In genomic region chr5:33999466-34000090, GRCm38 (mm10) we compare ENCODE assay signal across 11 mouse cellular contexts. TPM values are rescaled to one million over a fixed set of nuclear protein-coding genes. Genes with fewer than 3 reads are reported as not detected.
DNase-seq lines count a peak whose midpoint lies in the region; ATAC-seq and TF ChIP-seq lines count a peak whose summit lies in the region.
"Had no signal": no experiment of that assay in that cellular context is flagged by ENCODE, and none has a peak within 500 bp of the region (broad histone marks: within the 10 kb centered on the region; RNA-seq: fewer than 3 reads in every experiment).

No protein-coding gene starts in this region.

- 86% methylated on average over 6 of the region's 6 CpGs for WGBS in forebrain, embryonic 12.5 days
- WGBS in forebrain, embryonic 10.5 days = 91% methylated on average over 6 of the region's 6 CpGs
- WGBS in lung, adult 2 months = 70% methylated on average over 6 of the region's 6 CpGs
- 86% methylated on average over 6 of the region's 6 CpGs for WGBS in hindbrain, embryonic 11.5 days
- WGBS in neural tube, embryonic 15.5 days = 76% methylated on average over 6 of the region's 6 CpGs

- DNase-seq in forebrain, embryonic 10.5 days (ENCODE audit: extremely low spot score, low spot score) = no peak
- peak; percentile 22 to 38 for DNase-seq in lung, adult 18-20 months
- no peak for DNase-seq in lung, adult 2 months
- no peak for DNase-seq in hindbrain, embryonic 11.5 days (ENCODE audit: low spot score)
- no peak for DNase-seq in ovary, adult 18-20 months (ENCODE audit: low spot score)
- no peak for DNase-seq in thymus, postnatal 10 days (ENCODE audit: low spot score in 2 of 2)
- DNase-seq: heart, adult 18-20 months had no signal

- no peak for ATAC-seq in forebrain, embryonic 12.5 days (ENCODE audit: low FRiP score)
- no peak for ATAC-seq in hindbrain, embryonic 11.5 days (ENCODE audit: low FRiP score)
- no peak for ATAC-seq in neural tube, embryonic 15.5 days (ENCODE audit: low FRiP score)

- H3K4me2 ChIP-seq in forebrain, embryonic 12.5 days = 0 out of 2 replicates have a peak overlapping the region, but pooled peaks have one; percentile 3
- peak overlapping the region; percentile 13; the same call in 1 of the 2 replicates for H3K4me2 ChIP-seq in hindbrain, embryonic 11.5 days (replicated peaks; ENCODE audit: low read depth, low read length)
- peak overlapping the region; percentile 80 for H3K4me2 ChIP-seq in neural tube, embryonic 15.5 days
- H3K4me2 ChIP-seq: liver, embryonic 15.5 days; stomach, embryonic 15.5 days had no signal

- H3K36me3 ChIP-seq in forebrain, embryonic 12.5 days (replicated peaks) = peaks cover 21% of the 10 kb centered on the region
- peaks cover 34% of the 10 kb centered on the region for H3K36me3 ChIP-seq in forebrain, embryonic 10.5 days (replicated peaks)
- no peaks in the 10 kb centered on the region for H3K36me3 ChIP-seq in hindbrain, embryonic 11.5 days (ENCODE audit: control insufficient read depth, insufficient read depth, low read length)
- H3K36me3 ChIP-seq in neural tube, embryonic 15.5 days = peaks cover 21% of the 10 kb centered on the region
- H3K36me3 ChIP-seq: liver, embryonic 15.5 days; stomach, embryonic 15.5 days had no signal

- no peaks in the 10 kb centered on the region for H3K9me3 ChIP-seq in forebrain, embryonic 12.5 days
- no peaks in the 10 kb centered on the region for H3K9me3 ChIP-seq in forebrain, embryonic 10.5 days
- H3K9me3 ChIP-seq in hindbrain, embryonic 11.5 days (ENCODE audit: control insufficient read depth, low read length) = no peaks in the 10 kb centered on the region
- no peaks in the 10 kb centered on the region for H3K9me3 ChIP-seq in neural tube, embryonic 15.5 days (replicated peaks)
- H3K9me3 ChIP-seq: liver, embryonic 15.5 days; stomach, embryonic 15.5 days had no signal

- no peak overlapping the region for H3K9ac ChIP-seq in forebrain, embryonic 12.5 days
- no peak overlapping the region for H3K9ac ChIP-seq in hindbrain, embryonic 11.5 days (ENCODE audit: low read depth, low read length)
- H3K9ac ChIP-seq in neural tube, embryonic 15.5 days (replicated peaks) = peak overlapping the region; percentile 90; the same call in 1 of the 2 replicates
- H3K9ac ChIP-seq: liver, embryonic 15.5 days; stomach, embryonic 15.5 days had no signal

- no peak overlapping the region for H3K27ac ChIP-seq in forebrain, embryonic 12.5 days
- H3K27ac ChIP-seq in forebrain, embryonic 10.5 days = no peak overlapping the region
- H3K27ac ChIP-seq in hindbrain, embryonic 11.5 days (ENCODE audit: low read depth, low read length) = no peak overlapping the region
- H3K27ac ChIP-seq in neural tube, embryonic 15.5 days (replicated peaks) = no peak overlapping the region
- H3K27ac ChIP-seq: liver, embryonic 15.5 days; stomach, embryonic 15.5 days had no signal

- no peak overlapping the region for H3K4me3 ChIP-seq in forebrain, embryonic 12.5 days (replicated peaks)
- H3K4me3 ChIP-seq in forebrain, embryonic 10.5 days = no peak overlapping the region
- H3K4me3 ChIP-seq in lung, adult 2 months (replicated peaks; ENCODE audit: extremely low read depth, low read depth, low read length) = no peak overlapping the region
- no peak overlapping the region for H3K4me3 ChIP-seq in hindbrain, embryonic 11.5 days (ENCODE audit: low read depth, low read length)
- peak overlapping the region; percentile 93; the same call in 1 of the 2 replicates for H3K4me3 ChIP-seq in neural tube, embryonic 15.5 days (replicated peaks)
- H3K4me3 ChIP-seq: liver, embryonic 15.5 days; stomach, embryonic 15.5 days had no signal

- peaks cover 24% of the 10 kb centered on the region for H3K27me3 ChIP-seq in forebrain, embryonic 12.5 days
- peaks cover 49% of the 10 kb centered on the region for H3K27me3 ChIP-seq in forebrain, embryonic 10.5 days (ENCODE audit: poor library complexity, severe bottlenecking)
- H3K27me3 ChIP-seq in hindbrain, embryonic 11.5 days (ENCODE audit: control insufficient read depth, insufficient read depth, low read length) = no peaks in the 10 kb centered on the region
- no peaks in the 10 kb centered on the region for H3K27me3 ChIP-seq in neural tube, embryonic 15.5 days (replicated peaks)

- no peak for TF ChIP-seq CTCF in lung, adult 2 months (IDR thresholded peaks at IDR 0.05; ENCODE audit: insufficient read depth, low read length)

- H3K4me1 ChIP-seq in forebrain, embryonic 12.5 days = peaks cover 44% of the 10 kb centered on the region
- peaks cover 44% of the 10 kb centered on the region for H3K4me1 ChIP-seq in forebrain, embryonic 10.5 days
- no peaks in the 10 kb centered on the region for H3K4me1 ChIP-seq in lung, adult 2 months (ENCODE audit: control insufficient read depth, insufficient read depth, low read length)
- H3K4me1 ChIP-seq in hindbrain, embryonic 11.5 days (replicated peaks; ENCODE audit: control insufficient read depth, insufficient read depth, low read length) = peaks cover 8% of the 10 kb centered on the region; the same call in 1 of the 2 replicates
- peaks cover 47% of the 10 kb centered on the region for H3K4me1 ChIP-seq in neural tube, embryonic 15.5 days

- no peak for TF ChIP-seq POLR2A in lung, adult 2 months (IDR thresholded peaks at IDR 0.05; ENCODE audit: borderline replicate concordance, extremely low read depth, low read depth, low read length)

RNA-seq across cellular contexts. Expression of gene Nat8l, which starts 3.8 kb away (rescaled TPM):
- polyA plus RNA-seq in forebrain, embryonic 12.5 days (2016; fragmentation: Nextera tagmentation; extraction: Ambion mirVana) = 2.4 and 3.1 TPM in 2 replicates
- 1.5 and 1.6 TPM in 2 replicates for polyA plus RNA-seq in forebrain, embryonic 10.5 days (2016; fragmentation: Nextera tagmentation; extraction: Ambion mirVana)
- 2.9 and 4.3 TPM in 2 replicates for polyA plus RNA-seq in lung, adult 2 months (2012; rRNA removed)
- polyA plus RNA-seq in hindbrain, embryonic 11.5 days (2014; fragmentation: Nextera tagmentation; extraction: Ambion mirVana) = 1.2 and 1.4 TPM in 2 replicates
- 4.8 and 6.4 TPM in 2 replicates for polyA plus RNA-seq in neural tube, embryonic 15.5 days (2015; fragmentation: Nextera tagmentation; extraction: Ambion mirVana)

RNA-seq across cellular contexts. Expression of gene Gm1673, which starts 16.3 kb away (rescaled TPM):
- 387 and 405 TPM in 2 replicates for polyA plus RNA-seq in forebrain, embryonic 12.5 days (2016; fragmentation: Nextera tagmentation; extraction: Ambion mirVana)
- polyA plus RNA-seq in forebrain, embryonic 10.5 days (2016; fragmentation: Nextera tagmentation; extraction: Ambion mirVana) = 256 and 263 TPM in 2 replicates
- 21.2 and 28.6 TPM in 2 replicates for polyA plus RNA-seq in lung, adult 2 months (2012; rRNA removed)
- polyA plus RNA-seq in hindbrain, embryonic 11.5 days (2014; fragmentation: Nextera tagmentation; extraction: Ambion mirVana) = 236 and 250 TPM in 2 replicates
- 459 and 621 TPM in 2 replicates for polyA plus RNA-seq in neural tube, embryonic 15.5 days (2015; fragmentation: Nextera tagmentation; extraction: Ambion mirVana)

Comparison
In these comparisons a context has a peak if more than half of its experiments do, and no peak if none do; other contexts are left out.
1. DNase-seq: peak in lung, adult 18-20 months (2 of 2); none in forebrain, embryonic 10.5 days (single experiment), lung, adult 2 months (single experiment), hindbrain, embryonic 11.5 days (single experiment), ovary, adult 18-20 months (single experiment) and thymus, postnatal 10 days (0 of 2).
2. H3K4me2 ChIP-seq: peak in every context shown above with its lines; median percentile 80 in neural tube, embryonic 15.5 days; 13 in hindbrain, embryonic 11.5 days; 3 in forebrain, embryonic 12.5 days.